Mouse (Mus musculus) E14TG2a.4 (cell line): Measurements from ENCODE around the gene Sh2d3c.

ENCODE experiments used
- CTCF ChIP-seq: conservative IDR thresholded peaks from 2 replicates; pipeline ENCODE4 v1.5.1; 2014; ENCODE audit warnings: low read length
- POU5F1 ChIP-seq: IDR thresholded peaks from 2 replicates; pipeline ENCODE4 v1.6.1; 2014; ENCODE audit warnings: low read length, borderline replicate concordance

DNA sequence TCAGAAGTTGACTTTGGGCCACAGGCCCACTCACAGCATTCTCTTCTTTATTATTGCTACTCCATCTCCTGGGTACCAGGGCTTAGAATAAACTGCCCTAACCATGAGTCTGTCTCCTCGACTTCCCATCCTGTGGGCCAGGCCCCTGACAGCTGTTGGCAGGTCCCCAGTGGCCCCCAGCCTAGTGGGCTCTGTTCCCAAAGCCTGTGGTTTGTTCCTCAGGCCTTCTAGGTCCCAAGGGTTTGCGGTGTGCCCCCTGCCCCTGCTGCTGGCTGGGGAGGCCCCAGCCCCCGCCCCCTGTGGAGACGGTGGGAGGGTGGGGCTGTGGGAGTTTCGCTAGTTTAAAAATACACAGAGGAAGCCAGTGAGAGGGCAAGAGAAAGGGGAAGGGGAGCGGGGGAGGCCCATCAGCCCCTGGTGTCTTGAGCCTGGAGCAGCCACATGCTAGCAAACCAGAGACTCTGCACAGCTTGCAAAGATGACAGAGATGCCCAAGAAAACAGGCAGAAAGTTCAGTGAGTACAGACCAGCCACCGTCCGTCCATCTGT, at the start of gene Sh2d3c:
- TF ChIP-seq CTCF: no peak
- TF ChIP-seq POU5F1: no peak
